Mouse (Mus musculus): ENCODE measurements around the gene Frmd4b. TPM values are rescaled to one million over a fixed set of nuclear protein-coding genes. Genes with fewer than 3 reads are reported as not detected.
A peak's percentile ranks its signal among the peaks of the same experiment; 100 is the strongest.

Gene Frmd4b
- polyA plus RNA-seq, 1 experiment, result 14.3 TPM

DNA sequence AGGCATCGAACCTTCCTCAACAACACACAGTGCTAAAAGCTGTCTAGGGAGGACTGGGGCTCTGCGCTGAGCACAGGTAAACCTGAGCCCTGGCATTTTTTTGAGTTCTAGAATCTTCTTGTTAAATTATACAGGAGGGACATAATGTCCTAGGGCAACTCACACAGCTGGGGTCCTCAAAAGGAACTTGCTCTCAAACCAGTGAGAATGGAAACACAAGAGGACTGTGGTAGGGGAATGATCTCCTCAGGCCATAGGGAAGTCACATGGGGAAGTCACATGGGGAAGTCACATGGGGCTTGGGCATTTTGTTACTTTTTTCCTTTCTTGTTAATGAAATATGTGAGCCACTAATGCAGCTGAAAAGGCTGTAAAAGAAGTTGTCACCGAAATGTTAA lies 220.4 kb downstream of the Frmd4b start:
- H3K27ac ChIP-seq (ENCODE audit: insufficient read depth, low read length), result no peak overlapping the region
- no peaks in the 10 kb centered on the region for H3K36me3 ChIP-seq (ENCODE audit: control insufficient read depth, insufficient read depth, low read length)
- no peak for TF ChIP-seq CTCF (IDR thresholded peaks at IDR 0.05; ENCODE audit: extremely low read depth, insufficient read depth, insufficient read length, insufficient replicate concordance)
- no peak for TF ChIP-seq POLR2A (IDR thresholded peaks at IDR 0.05; ENCODE audit: low read depth, low read length)
- no peak for DNase-seq (ENCODE audit: low read depth in 1 of 2, low spot score in 2 of 2)
- WGBS, result 75% methylated on average over 3 of the region's 3 CpGs
- no peaks in the 10 kb centered on the region; the same call in 1 of the 2 replicates for H3K4me1 ChIP-seq (ENCODE audit: control insufficient read depth, insufficient read depth, insufficient read length)
- H3K4me3 ChIP-seq (ENCODE audit: extremely low read depth, insufficient read depth, insufficient read length), result no peak overlapping the region
- H3K27me3 ChIP-seq (ENCODE audit: control insufficient read depth, insufficient read depth, low read length), result no peaks in the 10 kb centered on the region

- 74% methylated on average over 9 of the region's 9 CpGs for WGBS
- H3K27ac ChIP-seq (ENCODE audit: insufficient read depth, low read length), result no peak overlapping the region
- H3K4me1 ChIP-seq (ENCODE audit: control insufficient read depth, insufficient read depth, insufficient read length), result no peaks in the 10 kb centered on the region; the same call in 1 of the 2 replicates
- no peaks in the 10 kb centered on the region for H3K36me3 ChIP-seq (ENCODE audit: control insufficient read depth, insufficient read depth, low read length)
- H3K4me3 ChIP-seq (ENCODE audit: extremely low read depth, insufficient read depth, insufficient read length), result no peak overlapping the region
- H3K27me3 ChIP-seq (ENCODE audit: control insufficient read depth, insufficient read depth, low read length), result no peaks in the 10 kb centered on the region
- DNase-seq (ENCODE audit: low read depth in 1 of 2, low spot score in 2 of 2), result no peak
- TF ChIP-seq CTCF (IDR thresholded peaks at IDR 0.05; ENCODE audit: extremely low read depth, insufficient read depth, insufficient read length, insufficient replicate concordance), result no peak
- TF ChIP-seq POLR2A (IDR thresholded peaks at IDR 0.05; ENCODE audit: low read depth, low read length), result no peak
Observed at GRCm38 (mm10) chr6:97396351-97396956, 220.9 kb downstream of the Frmd4b start.

DNA sequence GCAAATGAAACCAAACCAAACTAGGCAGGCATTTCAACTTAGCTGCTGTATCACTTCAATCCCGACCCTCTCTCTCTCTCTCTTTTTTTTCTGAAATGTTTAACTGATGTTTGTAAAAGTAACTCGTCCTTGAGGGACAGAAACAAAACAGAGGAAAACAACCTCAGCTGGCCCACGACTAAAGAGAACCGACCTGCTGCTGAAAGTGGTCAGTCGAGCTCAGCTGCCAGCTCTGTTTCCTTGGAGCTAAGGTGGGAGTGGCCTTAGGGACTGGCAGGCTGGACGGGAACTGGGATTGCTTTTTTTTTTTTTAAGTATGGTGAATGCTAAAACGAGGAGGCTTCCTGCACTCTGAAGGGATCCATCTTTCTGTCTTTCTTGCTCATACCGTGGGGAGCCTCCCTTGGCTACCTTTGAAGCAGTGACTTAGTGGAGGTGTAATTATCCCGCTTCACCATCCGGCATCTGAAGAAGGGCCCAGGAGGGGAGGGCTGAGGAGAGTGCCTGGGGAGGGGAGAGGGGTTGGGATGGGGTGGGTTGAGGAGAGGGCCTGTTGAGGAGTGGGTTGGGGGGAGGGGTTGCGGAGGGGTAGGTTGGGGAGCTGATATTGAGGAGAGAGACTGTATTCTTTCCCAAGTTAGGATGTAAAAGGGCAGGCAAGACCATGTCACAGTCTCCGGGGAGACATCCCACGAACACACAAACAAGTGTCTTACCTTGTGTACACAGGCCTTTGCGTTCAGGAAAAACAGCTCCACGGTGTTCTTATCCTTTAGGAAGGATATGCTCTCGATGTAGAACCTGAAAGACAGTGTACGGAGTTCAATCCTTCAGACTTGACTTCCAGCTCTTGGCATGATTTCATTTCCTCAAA lies 221.6 kb downstream of the Frmd4b start:
- Histone ChIP-seq H3K27ac (ENCODE audit: insufficient read depth, low read length) (no peak overlapping the region), H3K4me1 (ENCODE audit: control insufficient read depth, insufficient read depth, insufficient read length) (no peaks in the 10 kb centered on the region; the same call in 1 of the 2 replicates), H3K4me3 (ENCODE audit: extremely low read depth, insufficient read depth, insufficient read length) (no peak overlapping the region), H3K36me3 (ENCODE audit: control insufficient read depth, insufficient read depth, low read length) (no peaks in the 10 kb centered on the region), H3K27me3 (ENCODE audit: control insufficient read depth, insufficient read depth, low read length) (no peaks in the 10 kb centered on the region)
- 82% methylated on average over 17 of the region's 17 CpGs for WGBS
- no peak for TF ChIP-seq CTCF (IDR thresholded peaks at IDR 0.05; ENCODE audit: extremely low read depth, insufficient read depth, insufficient read length, insufficient replicate concordance)
- TF ChIP-seq POLR2A (IDR thresholded peaks at IDR 0.05; ENCODE audit: low read depth, low read length), result no peak
- no peak for DNase-seq (ENCODE audit: low read depth in 1 of 2, low spot score in 2 of 2)

DNA sequence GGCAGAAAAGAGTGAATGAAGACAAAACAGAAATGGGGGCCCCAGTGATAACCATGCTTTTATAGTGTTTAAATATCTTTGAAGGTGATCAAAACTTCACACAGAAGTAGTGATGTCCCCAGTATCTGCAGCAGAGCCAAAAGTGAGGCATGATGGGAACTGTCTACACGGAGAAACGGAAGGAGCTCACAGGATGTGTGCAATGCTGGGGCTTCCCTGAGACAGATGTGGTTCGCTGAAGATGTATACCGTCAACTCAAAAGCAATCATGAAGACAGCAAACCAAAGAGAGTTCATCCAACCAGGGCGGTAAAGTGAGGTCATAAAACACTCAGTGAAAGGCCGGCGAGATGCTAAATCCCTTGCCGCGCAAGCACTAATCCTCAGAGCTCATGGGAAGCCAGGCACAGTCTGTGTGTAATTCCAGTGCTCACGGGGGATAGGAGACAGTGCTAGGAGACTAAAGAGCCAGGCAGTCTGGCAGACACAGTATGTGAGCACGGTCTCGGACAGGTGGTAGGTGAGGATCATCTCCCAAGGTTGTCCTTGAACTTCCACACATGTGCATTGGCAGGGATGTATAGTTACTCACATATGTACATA lies 222.8 kb downstream of the Frmd4b start:
- Histone ChIP-seq H3K27me3 (ENCODE audit: control insufficient read depth, insufficient read depth, low read length) (no peaks in the 10 kb centered on the region), H3K27ac (ENCODE audit: insufficient read depth, low read length) (peak overlapping the region; percentile 38; the same call in 1 of the 2 replicates), H3K4me1 (ENCODE audit: control insufficient read depth, insufficient read depth, insufficient read length) (no peaks in the 10 kb centered on the region; the same call in 1 of the 2 replicates), H3K4me3 (ENCODE audit: extremely low read depth, insufficient read depth, insufficient read length) (no peak overlapping the region), H3K36me3 (ENCODE audit: control insufficient read depth, insufficient read depth, low read length) (no peaks in the 10 kb centered on the region)
- WGBS, result 83% methylated on average over 12 of the region's 12 CpGs
- no peak for DNase-seq (ENCODE audit: low read depth in 1 of 2, low spot score in 2 of 2)
- TF ChIP-seq CTCF (IDR thresholded peaks at IDR 0.05; ENCODE audit: extremely low read depth, insufficient read depth, insufficient read length, insufficient replicate concordance), result no peak
- TF ChIP-seq POLR2A (IDR thresholded peaks at IDR 0.05; ENCODE audit: low read depth, low read length), result no peak

DNA sequence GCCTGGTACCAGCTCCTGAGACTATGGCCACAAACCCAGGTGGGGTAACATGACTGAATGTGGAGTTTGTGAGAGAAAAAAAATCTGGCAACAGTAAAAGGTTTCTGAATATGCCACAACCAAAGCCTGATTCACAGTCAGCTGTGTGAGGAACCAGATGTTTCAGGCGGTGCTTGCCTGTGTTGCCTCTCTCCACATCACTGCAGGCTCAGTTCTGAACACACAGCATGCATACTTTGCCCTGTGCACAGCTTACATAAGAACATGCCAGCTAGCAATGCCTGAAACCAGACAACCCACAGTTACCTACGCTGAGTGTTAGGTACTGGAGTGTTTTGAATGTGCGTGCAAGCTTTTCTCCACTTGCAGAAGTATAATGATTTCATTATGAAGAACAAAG lies 224.4 kb downstream of the Frmd4b start:
- no peaks in the 10 kb centered on the region for H3K27me3 ChIP-seq (ENCODE audit: control insufficient read depth, insufficient read depth, low read length)
- no peak overlapping the region for H3K4me3 ChIP-seq (ENCODE audit: extremely low read depth, insufficient read depth, insufficient read length)
- no peak for DNase-seq (ENCODE audit: low read depth in 1 of 2, low spot score in 2 of 2)
- 82% methylated on average over 3 of the region's 3 CpGs for WGBS
- H3K4me1 ChIP-seq (ENCODE audit: control insufficient read depth, insufficient read depth, insufficient read length), result no peaks in the 10 kb centered on the region; the same call in 1 of the 2 replicates
- H3K36me3 ChIP-seq (ENCODE audit: control insufficient read depth, insufficient read depth, low read length), result no peaks in the 10 kb centered on the region
- no peak overlapping the region for H3K27ac ChIP-seq (ENCODE audit: insufficient read depth, low read length)
- TF ChIP-seq CTCF (IDR thresholded peaks at IDR 0.05; ENCODE audit: extremely low read depth, insufficient read depth, insufficient read length, insufficient replicate concordance), result no peak
- TF ChIP-seq POLR2A (IDR thresholded peaks at IDR 0.05; ENCODE audit: low read depth, low read length), result no peak

DNA sequence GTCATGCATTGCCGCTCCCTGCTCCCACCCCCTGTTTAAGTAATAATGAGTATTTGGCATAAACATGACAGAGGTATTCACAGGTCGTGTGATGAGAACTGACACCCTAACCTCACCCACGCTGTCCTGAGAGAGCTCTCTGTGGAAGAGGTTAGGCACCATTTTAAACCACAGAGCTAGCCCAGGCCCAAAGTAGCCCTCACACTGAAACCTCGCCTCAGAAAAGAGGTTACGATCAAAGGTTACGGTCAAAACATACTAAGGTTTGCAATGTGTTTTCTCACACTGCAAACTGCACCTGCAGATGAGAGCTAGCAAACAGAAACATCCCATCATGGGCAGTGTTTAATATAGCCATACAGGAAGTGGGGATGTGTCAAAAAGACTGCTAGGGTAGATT lies 230.0 kb downstream of the Frmd4b start:
- Histone ChIP-seq H3K36me3 (ENCODE audit: control insufficient read depth, insufficient read depth, low read length) (no peaks in the 10 kb centered on the region), H3K27ac (ENCODE audit: insufficient read depth, low read length) (no peak overlapping the region), H3K4me3 (ENCODE audit: extremely low read depth, insufficient read depth, insufficient read length) (no peak overlapping the region), H3K27me3 (ENCODE audit: control insufficient read depth, insufficient read depth, low read length) (no peaks in the 10 kb centered on the region), H3K4me1 (ENCODE audit: control insufficient read depth, insufficient read depth, insufficient read length) (no peaks in the 10 kb centered on the region)
- 65% methylated on average over 6 of the region's 6 CpGs for whole genome bisulfite sequencing
- no peak for DNase-seq (ENCODE audit: low read depth in 1 of 2, low spot score in 2 of 2)
- no peak for TF ChIP-seq CTCF (IDR thresholded peaks at IDR 0.05; ENCODE audit: extremely low read depth, insufficient read depth, insufficient read length, insufficient replicate concordance)
- TF ChIP-seq POLR2A (IDR thresholded peaks at IDR 0.05; ENCODE audit: low read depth, low read length), result no peak
